Mouse (Mus musculus) c-Kit-positive CD71-positive TER-119-negative erythroid progenitor cells, embryonic 14.5 days (primary cell): ENCODE measurements around the gene Treml4.

ENCODE experiments used
- DNase-seq: peaks from one replicate; pipeline ENCODE4 v3.0.0-alpha.2; 2013; ENCODE audit warnings: low read depth

Treml4 gene

DNA sequence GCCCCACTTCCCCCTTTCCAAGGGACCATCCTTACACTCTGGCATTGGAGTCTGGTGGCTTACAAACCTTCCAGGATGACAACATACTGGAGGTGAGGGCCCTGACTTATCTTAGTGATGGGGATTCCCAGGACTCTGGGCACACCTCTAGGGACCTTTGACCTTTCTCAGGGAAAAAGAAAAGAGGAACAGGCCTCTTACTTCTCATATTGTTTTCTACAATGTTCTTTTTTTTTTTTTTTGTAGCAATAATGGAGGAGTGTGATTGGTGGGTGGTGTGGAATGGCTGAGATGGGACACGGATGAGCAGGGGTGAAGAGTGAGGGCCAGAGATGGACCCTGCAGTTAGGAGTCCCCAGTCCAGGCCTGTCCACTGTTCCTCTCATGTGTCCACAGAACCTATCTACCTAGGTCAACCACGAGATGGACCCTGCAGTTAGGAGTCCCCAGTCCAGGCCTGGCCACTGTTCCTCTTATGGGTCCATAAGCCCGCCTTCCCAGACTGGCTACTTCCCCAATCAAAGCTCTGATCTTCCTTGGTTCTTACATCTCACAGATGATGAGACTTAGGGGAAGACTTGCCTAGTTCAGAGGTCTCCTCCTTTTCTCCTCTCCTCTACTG, at the start of gene Treml4:
Gene Treml4 (plus strand): TSS at position 555 of the 622 bp plus-strand sequence.
- no peak for DNase-seq

DNA sequence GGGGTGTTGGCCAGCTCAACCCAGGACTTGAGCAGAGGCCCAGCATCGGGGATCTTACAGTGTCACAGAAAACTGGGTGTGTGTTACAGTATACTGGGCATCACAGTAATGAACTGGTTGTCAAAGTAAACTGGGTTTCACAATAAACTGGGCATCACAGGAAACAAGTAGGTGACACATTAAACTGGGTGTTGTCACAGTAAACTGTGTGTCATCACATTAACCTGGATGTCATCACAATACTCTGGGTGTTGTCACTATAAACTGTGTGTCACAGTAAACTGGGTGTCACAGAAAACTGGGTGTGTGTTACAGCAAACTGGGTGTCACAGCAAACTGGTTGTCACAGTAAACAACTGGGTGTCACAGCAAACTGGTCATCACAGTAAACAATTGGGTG, 48.7 kb upstream of the Treml4 start:
- DNase-seq: no peak

DNA sequence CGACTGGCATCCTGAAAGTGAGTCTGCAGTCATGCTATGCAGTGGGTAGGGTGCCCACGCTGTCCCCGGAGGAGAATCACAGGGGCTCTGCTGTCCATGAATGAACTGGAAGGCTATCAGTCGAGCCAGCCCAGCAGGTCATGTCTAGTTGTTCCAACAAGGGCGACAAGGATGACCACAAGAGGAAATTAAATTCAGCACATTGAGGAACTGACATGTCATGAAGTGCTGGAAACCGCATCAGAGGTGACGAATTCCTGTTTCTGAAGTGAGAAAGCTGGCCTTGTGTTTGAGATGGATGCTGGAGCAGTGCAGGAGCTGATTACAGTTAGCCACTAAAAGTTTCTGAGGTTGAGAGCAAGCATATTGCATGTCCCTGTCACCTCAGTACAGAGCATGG, 33.4 kb upstream of the Treml4 start:
- DNase-seq: no peak

DNA sequence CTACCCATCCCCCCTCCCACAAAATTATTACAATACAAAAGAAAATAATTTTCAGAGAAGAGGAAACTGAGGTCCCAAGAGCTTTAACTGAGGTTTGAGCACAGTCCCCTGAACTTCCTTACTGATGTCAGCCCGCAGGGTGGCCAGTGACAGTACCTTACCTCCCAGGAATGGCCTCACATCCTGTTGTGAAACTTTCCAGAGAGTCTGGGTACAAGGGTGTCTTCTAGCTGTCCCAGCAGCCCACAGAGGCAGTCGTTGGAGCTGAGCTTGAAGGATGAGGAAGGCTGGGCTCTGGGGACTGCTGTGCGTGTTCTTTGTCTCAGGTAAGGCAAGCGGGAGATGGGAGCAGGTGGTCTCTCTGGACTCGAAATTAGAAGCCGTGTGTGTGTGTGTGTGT, 31.6 kb upstream of the Treml4 start, which contains the start of gene Trem1:
Gene Trem1 (plus strand): TSS at position 251 of the 400 bp plus-strand sequence.
- no peak for DNase-seq

DNA sequence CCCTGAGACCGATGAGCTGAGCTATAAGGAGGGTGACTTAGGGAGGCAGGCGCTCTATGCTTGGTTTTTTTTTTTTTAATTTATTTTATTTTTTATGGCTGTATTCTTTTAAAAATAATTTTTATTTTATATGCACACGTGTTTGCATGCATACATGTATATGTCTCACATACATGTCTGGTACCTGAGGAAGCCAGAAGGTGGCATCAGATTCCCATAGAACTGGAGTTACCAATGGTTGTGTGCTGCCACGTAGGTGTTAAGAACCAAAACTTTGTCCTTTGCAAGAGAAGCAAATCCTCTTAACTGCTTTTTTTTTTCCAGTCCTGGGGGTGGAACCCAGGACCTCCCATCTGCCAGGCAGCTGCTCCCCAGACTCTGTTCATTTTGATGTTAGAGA, 30.3 kb upstream of the Treml4 start:
- no peak for DNase-seq

DNA sequence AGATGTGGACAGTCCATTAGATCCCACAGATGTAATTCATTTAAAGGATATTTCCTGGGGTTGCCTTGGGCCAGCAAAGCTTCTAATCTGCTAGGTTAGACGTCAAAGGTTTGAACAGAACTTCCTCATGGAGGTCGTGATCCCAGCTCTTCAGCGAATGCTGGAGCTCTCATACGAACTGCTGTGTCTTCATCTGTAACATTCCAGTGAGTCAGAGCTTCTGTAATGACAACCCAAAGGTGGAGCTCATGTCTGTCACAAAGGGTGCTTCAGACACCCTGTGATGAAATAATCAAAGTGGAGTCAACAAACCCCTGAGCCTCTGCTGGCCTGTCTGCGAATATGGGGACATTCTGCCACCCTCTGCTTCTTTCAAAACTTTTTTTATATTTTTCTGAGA, 29.5 kb upstream of the Treml4 start:
- no peak for DNase-seq

DNA sequence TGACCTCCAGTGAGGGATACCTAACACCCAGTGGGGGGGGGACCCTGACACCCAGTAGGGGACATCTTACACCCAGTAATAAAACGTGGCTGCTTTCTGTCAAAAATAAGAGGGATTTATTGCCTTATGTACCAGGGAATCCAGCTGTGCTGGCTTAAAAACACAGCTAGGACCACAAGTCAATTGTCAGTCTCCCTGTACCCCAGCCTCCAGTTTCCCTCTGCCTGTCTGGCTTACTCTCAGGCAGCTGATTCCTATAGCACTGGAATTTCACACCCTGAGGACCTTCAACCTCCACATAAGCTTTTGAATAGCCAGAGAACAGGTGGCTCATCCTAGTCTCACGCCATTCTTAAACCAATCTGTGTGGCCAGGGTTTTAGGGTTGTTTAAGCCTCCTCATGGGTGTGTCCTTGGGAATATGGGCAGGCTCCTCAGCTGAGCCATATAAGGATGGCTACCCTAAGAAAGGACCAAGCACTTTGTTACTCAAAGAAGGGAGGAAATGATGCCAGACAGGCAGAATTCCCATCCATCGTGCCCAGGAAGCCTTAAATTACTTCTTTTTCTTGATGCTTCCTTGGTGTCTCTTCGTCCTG, 28.2 kb upstream of the Treml4 start:
- DNase-seq: no peak

DNA sequence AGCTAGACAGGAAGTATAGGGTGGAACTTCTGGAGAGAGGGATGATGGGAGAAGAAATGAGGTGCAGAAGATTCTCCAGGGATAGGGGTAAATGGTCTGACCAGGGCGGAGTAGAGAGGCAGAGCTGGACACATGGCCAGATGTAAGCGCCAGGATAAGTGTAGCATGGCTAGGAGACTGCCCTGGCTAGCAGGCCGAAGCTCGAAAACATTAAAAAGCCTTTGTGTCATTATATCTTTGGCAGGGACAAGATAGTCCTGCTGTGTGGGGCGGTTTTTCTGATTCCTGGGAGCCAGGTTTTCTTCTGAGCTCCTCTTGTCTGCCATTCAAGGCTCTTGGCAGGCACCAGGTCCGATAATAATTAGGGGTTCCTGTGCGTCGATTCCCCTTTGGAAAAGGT, 26.5 kb upstream of the Treml4 start:
- no peak for DNase-seq

DNA sequence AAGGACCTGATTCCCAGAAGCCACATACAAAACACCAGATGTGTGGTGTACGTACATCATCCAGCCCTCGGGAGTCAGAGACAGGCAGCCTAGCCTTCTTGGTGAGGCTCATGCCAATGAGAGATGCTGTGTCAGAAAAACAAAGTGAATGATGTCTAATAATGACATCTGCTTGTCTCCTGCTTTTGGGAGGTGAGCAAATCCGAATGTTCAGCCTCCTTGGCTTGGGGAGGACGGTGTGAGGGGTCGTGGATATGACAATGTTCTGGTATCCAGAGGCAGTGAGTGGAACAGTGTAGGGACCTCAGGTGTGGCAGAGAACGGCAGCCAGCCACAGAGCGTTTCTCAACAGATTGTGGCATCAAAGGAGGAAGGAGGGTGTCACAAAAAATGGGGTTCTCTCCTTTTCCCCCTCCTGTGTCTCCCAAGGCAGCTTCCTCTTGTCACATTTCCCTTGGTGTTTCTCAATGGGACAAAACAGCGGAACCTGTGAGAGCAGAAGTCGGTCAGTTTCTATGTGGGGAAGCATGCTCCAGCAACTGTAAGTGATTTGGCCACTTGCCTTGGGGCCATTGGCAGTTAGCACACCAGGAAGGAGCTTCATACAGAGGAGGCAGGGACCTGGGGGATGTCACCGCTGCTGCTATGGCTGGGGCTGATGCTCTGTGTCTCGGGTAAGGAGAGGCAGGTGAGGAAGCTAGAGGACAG, 16.7 kb upstream of the Treml4 start, which contains the start of gene Trem3:
Gene Trem3 (plus strand): TSS at position 557 of the 708 bp plus-strand sequence.
- no peak for DNase-seq

DNA sequence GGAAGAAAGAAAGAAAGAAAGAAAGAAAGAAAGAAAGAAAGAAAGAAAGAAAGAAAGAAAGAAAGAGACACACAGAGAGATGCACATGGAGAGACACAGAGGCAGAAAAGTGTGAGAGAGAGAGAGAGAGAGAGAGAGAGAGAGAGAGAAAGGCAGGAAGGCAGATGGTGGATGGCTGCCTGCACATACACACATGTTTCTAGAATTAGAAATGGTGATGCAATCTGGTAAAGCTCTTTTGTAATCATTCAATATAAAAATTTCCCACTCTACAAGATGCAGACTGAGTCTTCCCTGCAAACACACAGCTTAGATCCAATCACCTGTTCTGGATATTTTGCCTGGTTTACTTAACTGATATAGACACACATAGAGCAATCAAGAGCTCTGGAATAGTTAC, 15.1 kb upstream of the Treml4 start:
- DNase-seq: no peak

DNA sequence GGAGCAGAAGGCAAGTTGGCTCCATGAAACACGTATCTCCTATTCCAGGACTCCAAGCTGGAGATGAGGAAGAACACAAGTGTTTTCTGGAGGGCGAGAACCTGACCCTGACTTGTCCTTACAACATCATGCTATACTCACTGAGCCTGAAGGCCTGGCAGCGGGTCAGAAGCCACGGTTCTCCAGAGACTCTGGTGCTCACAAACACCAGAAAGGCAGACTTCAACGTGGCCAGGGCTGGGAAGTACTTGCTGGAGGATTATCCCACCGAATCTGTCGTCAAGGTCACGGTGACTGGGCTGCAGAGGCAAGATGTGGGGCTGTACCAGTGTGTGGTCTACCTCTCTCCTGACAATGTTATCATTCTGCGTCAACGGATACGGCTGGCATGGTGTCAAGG, 14.6 kb upstream of the Treml4 start:
- no peak for DNase-seq

DNA sequence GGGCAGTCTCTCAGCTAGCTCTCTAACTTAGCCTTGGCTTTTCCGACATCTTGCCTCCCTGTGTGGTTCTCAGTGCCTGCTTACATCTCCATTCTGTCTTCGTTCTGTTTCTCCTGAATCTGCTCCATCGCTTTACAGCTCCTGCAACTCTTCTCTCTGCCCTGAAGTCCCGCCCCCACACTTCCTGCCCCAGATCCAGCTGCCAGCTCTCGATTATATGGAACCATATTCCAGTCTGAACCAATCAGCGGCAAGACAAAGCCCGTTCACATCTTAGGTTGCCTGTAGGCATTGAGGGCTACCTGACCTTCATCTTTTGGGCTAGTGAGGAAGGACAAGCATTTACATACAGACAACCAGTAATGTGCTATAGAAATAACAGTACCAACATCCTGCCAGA, 13.5 kb upstream of the Treml4 start:
- DNase-seq: no peak

DNA sequence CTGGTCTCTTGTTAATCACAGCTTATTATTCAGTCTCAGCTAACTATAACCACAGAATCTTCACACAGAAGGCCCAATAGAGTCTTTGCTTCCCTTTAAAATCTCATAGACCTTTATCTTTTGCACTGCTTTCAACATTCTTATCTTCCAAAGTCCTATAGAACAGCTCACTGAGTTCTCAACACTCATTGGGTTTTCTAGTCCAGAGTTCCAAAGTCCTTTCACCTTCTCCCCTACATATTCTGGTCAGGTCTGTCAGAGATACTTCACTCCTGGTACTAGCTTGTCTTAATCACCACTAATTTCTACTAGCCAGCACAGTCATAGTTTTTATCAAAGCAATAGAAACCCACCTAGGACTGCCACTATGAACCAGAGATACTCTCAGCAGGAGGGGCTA, 7.5 kb upstream of the Treml4 start:
- DNase-seq: no peak

DNA sequence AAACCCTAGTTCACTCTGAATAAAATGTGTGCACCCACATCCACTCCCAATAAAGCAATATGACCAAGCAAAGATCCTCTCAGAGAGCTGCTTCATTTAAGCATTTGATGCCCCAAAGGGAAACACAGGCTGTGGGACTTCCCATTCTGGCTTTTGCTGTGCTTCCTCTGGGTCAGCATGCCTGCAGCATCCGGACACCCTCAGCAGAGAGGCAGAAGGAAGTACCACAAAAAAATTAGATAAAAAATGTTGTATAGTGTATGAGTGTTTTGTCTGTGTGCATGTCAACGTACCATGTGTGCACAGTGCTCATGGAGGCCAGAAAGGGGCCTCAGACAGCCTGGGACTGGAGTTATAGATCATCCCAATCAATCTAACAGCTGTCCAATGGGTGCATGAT, 2.2 kb upstream of the Treml4 start:
- DNase-seq: no peak

DNA sequence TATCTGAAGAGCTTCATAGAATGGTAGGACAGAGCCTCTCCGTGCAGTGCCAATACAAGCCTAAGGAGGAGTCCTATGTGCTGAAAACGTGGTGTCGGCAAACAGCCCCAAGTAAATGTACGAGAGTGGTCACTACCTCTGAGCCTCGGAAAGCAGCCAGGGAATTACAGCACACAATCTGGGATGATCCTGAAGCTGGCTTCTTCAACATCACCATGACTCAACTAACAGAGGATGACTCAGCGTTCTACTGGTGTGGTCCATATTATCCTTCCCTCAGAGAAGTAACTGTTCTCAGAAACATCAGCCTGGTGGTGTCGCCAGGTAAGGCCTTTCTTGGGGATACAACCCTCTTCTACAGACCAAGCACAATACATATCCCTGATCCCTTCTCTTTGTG, 567 bp downstream of the Treml4 start:
- no peak for DNase-seq

DNA sequence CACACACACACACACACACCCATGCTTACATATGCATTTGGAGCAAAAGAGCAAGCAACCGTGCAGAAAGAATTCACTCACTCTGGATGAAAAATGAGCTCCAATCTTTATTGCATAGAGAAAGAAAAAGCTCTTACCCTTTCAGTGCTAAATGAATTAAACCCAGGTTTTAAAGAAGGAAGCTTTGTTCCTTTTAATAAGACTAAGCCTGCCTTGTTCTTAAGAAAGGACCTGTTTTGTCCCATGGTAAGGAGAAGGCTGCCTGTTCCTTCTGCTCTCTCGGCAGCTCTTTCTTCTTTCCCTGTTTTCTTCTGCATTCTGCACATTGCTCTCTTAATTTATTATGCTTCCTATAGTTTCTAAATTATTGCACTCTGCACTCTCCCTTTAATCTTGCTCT, 2.0 kb downstream of the Treml4 start:
- no peak for DNase-seq

DNA sequence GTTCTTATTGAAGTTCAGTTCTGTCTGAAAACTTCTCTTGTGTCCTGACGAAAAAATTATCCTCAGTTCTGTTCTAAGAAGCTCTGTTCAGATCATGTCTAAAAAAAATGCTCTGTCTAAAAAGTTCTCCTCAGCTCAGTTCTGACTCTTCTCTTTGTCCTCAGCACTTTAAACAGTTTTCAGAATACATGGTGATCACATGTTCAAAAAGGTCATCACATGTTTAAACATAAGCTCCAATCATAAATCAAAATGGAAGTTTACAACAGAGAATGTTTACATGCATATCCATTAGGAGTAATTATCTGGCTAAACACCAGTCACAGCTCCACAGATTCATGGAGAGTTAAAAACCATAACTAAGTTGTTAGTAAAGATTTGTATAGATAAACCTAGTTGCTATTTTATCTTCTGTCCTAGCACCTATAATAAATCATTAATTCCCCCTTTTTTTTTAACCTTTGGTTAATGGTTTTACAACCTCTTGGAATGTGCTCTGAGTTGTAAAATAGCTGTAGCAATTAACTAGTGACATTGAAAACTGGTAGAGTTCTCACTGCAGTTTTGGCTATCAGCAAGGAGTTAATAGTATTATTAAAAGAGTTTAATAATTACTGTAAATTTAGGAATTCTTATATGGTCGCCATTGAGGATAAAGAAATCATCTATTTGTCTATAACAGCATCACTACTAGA, 2.7 kb downstream of the Treml4 start:
- no peak for DNase-seq

DNA sequence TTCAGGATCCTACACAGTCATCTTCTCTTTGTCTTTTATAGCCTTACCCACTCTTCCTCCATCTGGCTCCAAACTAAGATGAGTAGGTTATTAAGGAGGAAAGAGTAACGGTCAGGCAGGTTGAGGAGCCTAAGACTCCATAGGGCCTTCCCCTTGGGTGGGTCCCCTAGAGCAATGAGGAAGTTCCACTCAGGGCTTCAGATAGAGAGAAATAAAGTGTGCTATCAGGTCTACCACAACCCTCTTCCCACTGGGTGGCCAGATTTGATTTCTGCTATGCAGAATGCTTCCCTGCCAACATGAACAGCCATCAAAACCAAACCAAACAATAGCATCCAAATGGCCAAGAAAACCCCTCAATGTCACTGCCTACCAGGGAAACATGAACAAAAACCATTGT, 3.5 kb downstream of the Treml4 start:
- no peak for DNase-seq

DNA sequence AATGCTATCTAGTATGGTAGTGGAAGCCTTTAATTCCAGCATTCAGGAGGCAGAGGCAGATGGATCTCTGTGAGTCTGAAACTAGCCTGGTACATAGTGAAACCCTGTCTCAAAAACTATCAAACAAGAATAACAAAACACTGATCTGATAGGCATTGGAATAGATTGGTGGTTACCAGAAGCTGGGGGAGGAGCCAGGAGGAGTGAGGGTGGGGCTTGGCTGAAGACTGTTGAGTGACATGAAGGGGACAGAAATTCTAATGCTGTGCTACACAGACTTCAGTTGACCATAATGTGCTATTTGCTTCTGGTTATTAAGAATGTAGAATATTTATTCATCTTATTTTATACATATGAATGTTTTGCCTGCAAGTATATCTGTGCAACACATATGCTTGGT, 4.2 kb downstream of the Treml4 start:
- no peak for DNase-seq

DNA sequence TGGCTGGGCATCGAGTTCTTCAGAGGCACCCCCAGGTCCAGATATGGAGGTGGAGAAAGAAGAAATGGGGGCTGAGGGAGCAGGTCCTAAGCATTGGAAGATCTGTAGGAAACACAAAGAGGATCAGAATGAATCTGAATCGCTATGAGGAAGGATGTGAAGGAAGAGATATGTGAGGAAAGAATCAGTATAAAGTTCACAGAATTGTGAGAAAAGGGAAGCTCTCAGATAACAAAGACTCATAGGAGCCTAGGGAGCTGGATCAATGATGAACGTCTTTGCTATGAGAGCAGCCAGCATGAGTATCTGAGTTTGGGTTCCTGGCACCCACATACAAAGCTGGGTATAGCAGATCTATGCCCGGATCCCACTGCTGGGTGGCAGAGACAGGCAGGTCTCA, 5.7 kb downstream of the Treml4 start:
- DNase-seq: no peak

DNA sequence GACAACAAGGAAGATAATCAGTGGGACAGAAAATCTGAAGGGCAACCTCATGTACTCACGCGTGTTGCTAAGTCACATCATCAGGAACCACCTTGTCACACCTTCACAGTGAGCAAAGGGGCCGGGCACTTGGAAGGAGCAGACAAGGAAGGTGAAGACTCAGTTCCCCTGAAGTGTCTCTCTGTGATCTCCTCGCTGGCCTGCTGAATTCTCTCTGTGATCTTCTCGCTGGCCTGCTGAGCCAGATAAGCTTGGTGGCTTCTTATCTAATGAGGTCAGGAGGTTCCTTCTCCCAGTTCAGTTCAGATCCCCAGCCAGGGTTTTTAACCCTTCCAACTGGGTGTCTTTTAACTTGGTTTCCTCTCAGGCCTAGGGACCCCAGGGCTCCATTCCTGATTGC, 8.1 kb downstream of the Treml4 start:
- peak; percentile 84 for DNase-seq

DNA sequence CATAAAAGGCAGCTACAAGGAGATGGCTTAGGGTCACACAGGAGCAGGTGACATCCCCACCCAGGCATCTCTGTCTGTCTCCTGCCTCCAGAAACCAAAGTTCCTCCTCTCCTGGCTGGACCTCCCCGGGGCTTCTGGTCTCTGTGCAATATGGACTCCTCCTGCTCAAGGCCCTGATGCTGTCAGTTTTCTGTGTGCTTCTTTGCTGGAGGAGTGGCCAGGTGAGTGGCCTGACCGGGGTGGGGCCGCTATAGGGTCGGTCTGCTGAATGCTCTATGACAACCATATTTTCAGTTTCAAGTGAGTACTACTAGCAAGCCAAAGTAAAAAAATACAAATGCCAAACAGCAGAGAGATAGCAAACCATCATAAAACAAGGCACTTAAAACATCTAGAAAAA, 8.5 kb downstream of the Treml4 start:
- no peak for DNase-seq

DNA sequence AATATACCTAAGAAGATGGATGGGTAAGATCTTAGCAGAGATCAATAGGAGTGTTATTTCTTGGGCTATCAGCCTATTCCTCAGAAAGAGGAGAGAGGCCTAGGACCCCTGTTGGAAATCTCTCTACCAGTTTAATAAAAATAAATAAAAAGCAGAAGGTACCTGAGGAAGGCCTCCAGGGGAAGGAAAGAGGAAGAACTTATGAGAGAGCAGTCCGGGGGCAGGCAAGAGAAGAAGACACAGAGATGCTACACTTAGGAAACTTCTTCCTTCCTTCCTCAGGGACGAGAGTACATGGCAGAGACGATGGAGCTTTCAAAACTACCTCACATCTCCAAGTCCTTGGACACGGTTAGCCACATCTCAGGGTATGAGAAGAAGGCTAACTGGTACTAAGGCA, 10.0 kb downstream of the Treml4 start:
- no peak for DNase-seq
